Mouse (Mus musculus): Measurements from ENCODE around the gene Pth2r. TPM values are rescaled to one million over a fixed set of nuclear protein-coding genes. Genes with fewer than 3 reads are reported as not detected.

The Pth2r gene
- polyA plus RNA-seq, 1 experiment from 2014 or later = 0.93 TPM

- Histone ChIP-seq H3K9ac (replicated peaks; ENCODE audit: low read length) (no peak overlapping the region), H3K36me3 (ENCODE audit: control insufficient read depth, insufficient read depth, low read length) (no peaks in the 10 kb centered on the region), H3K4me1 (ENCODE audit: control insufficient read depth, insufficient read depth, low read length) (no peaks in the 10 kb centered on the region), H3K27me3 (ENCODE audit: control insufficient read depth, insufficient read depth, low read length) (no peaks in the 10 kb centered on the region), H3K9me3 (ENCODE audit: control insufficient read depth, low read length) (no peaks in the 10 kb centered on the region), H3K27ac (replicated peaks; ENCODE audit: low read depth, low read length) (no peak overlapping the region), H3K4me2 (ENCODE audit: low read length) (no peak overlapping the region), H3K4me3 (replicated peaks; ENCODE audit: low read depth, low read length) (no peak overlapping the region)
- 76% methylated on average over 5 of the region's 5 CpGs for WGBS
- DNase-seq (no peak), ATAC-seq (ENCODE audit: low FRiP score, low TSS enrichment) (no peak)
These were observed 125.6 kb downstream of the Pth2r start for GRCm38 (mm10) chr1:65407441-65407840.

- Histone ChIP-seq H3K4me2 (ENCODE audit: low read length) (no peak overlapping the region), H3K27me3 (ENCODE audit: control insufficient read depth, insufficient read depth, low read length) (no peaks in the 10 kb centered on the region), H3K27ac (replicated peaks; ENCODE audit: low read depth, low read length) (no peak overlapping the region), H3K9me3 (ENCODE audit: control insufficient read depth, low read length) (no peaks in the 10 kb centered on the region), H3K4me3 (replicated peaks; ENCODE audit: low read depth, low read length) (no peak overlapping the region), H3K4me1 (ENCODE audit: control insufficient read depth, insufficient read depth, low read length) (no peaks in the 10 kb centered on the region), H3K9ac (replicated peaks; ENCODE audit: low read length) (no peak overlapping the region), H3K36me3 (ENCODE audit: control insufficient read depth, insufficient read depth, low read length) (no peaks in the 10 kb centered on the region)
- ATAC-seq (ENCODE audit: low FRiP score, low TSS enrichment) (no peak), DNase-seq (no peak)
- 95% methylated on average over 2 of the region's 2 CpGs for WGBS
These were observed 139.1 kb downstream of the Pth2r start for GRCm38 (mm10) chr1:65420909-65421308.

GRCm38 (mm10) chr1:65422501-65423010 is 140.7 kb downstream of the Pth2r start:
- ATAC-seq (ENCODE audit: low FRiP score, low TSS enrichment) = no peak
- Histone ChIP-seq H3K27ac (replicated peaks; ENCODE audit: low read depth, low read length) (no peak overlapping the region), H3K4me1 (ENCODE audit: control insufficient read depth, insufficient read depth, low read length) (no peaks in the 10 kb centered on the region)

More at GRCm38 (mm10) chr1:65422501-65423010, 140.7 kb downstream of the Pth2r start:
- H3K9ac ChIP-seq (replicated peaks; ENCODE audit: low read length) = no peak overlapping the region
- no peak for DNase-seq
- no peaks in the 10 kb centered on the region for H3K36me3 ChIP-seq (ENCODE audit: control insufficient read depth, insufficient read depth, low read length)
- no peak overlapping the region for H3K4me2 ChIP-seq (ENCODE audit: low read length)
- H3K4me3 ChIP-seq (replicated peaks; ENCODE audit: low read depth, low read length) = no peak overlapping the region
- H3K27me3 ChIP-seq (ENCODE audit: control insufficient read depth, insufficient read depth, low read length) = no peaks in the 10 kb centered on the region
- no peaks in the 10 kb centered on the region for H3K9me3 ChIP-seq (ENCODE audit: control insufficient read depth, low read length)

Other genes with a start within 250 kb of the Pth2r start
- not detected in 2 replicates for gene Akr1cl, start 249.3 kb upstream of the Pth2r start, polyA plus RNA-seq (2014; fragmentation: Nextera tagmentation; extraction: Ambion mirVana)
- gene Cryge, start 230.9 kb upstream of the Pth2r start, polyA plus RNA-seq (2014; fragmentation: Nextera tagmentation; extraction: Ambion mirVana) = not detected in 2 replicates
- gene Crygd, start 218.6 kb upstream of the Pth2r start, polyA plus RNA-seq (2014; fragmentation: Nextera tagmentation; extraction: Ambion mirVana) = not detected in 2 replicates
- gene Crygc, start 208.4 kb upstream of the Pth2r start, polyA plus RNA-seq (2014; fragmentation: Nextera tagmentation; extraction: Ambion mirVana) = not detected in 2 replicates
- not detected in 2 replicates for gene Crygb, start 199.8 kb upstream of the Pth2r start, polyA plus RNA-seq (2014; fragmentation: Nextera tagmentation; extraction: Ambion mirVana)
- gene Cryga, start 178.7 kb upstream of the Pth2r start, polyA plus RNA-seq (2014; fragmentation: Nextera tagmentation; extraction: Ambion mirVana) = not detected in 2 replicates
- gene Gm28845, start 162.5 kb upstream of the Pth2r start, polyA plus RNA-seq (2014; fragmentation: Nextera tagmentation; extraction: Ambion mirVana) = not detected in 2 replicates
- gene D630023F18Rik, start 158.8 kb upstream of the Pth2r start, polyA plus RNA-seq (2014; fragmentation: Nextera tagmentation; extraction: Ambion mirVana) = 0.57 and 0.80 TPM in 2 replicates
- gene Idh1, start 95.6 kb upstream of the Pth2r start, polyA plus RNA-seq (2014; fragmentation: Nextera tagmentation; extraction: Ambion mirVana) = 494 and 592 TPM in 2 replicates
- gene Pikfyve, start 95.4 kb upstream of the Pth2r start, polyA plus RNA-seq (2014; fragmentation: Nextera tagmentation; extraction: Ambion mirVana) = 18.8 and 22.4 TPM in 2 replicates